In genomic region chr1:87649958-87650474, GRCm38 (mm10) we compare ENCODE assay signal across 14 mouse cellular contexts. TPM values are rescaled to one million over a fixed set of nuclear protein-coding genes. Genes with fewer than 3 reads are reported as not detected.
DNase-seq lines count a peak whose midpoint lies in the region; ATAC-seq and TF ChIP-seq lines count a peak whose summit lies in the region.
"Had no signal": no experiment of that assay in that cellular context is flagged by ENCODE, and none has a peak within 500 bp of the region (broad histone marks: within the 10 kb centered on the region; RNA-seq: fewer than 3 reads in every experiment).

No protein-coding gene starts in this region.

- TF ChIP-seq POLR2A in small intestine, adult 2 months (IDR thresholded peaks at IDR 0.05; ENCODE audit: low read depth, low read length): no peak

- peaks cover 95% of the 10 kb centered on the region for H3K4me1 ChIP-seq in megakaryocyte, embryonic 14.5 days
- H3K4me1 ChIP-seq in liver, embryonic 13.5 days (replicated peaks): peaks cover 74% of the 10 kb centered on the region
- H3K4me1 ChIP-seq in small intestine, adult 2 months (ENCODE audit: control insufficient read depth, insufficient read depth, insufficient read length, low read length): peaks cover 9% of the 10 kb centered on the region
- H3K4me1 ChIP-seq in midbrain, embryonic 15.5 days: no peaks in the 10 kb centered on the region
- H3K4me1 ChIP-seq in hindbrain, embryonic 12.5 days: no peaks in the 10 kb centered on the region
- H3K4me1 ChIP-seq: hindbrain, embryonic 10.5 days had no signal

- intact Hi-C loops in gastrocnemius, adult 2 months (cut with DNase I): no loop called here
- intact Hi-C loops in gastrocnemius, postnatal 36 days (cut with DNase I): no loop called here

- peaks cover 81% of the 10 kb centered on the region for H3K36me3 ChIP-seq in megakaryocyte, embryonic 14.5 days (replicated peaks; ENCODE audit: low read length)
- H3K36me3 ChIP-seq in liver, embryonic 13.5 days: no peaks in the 10 kb centered on the region
- H3K36me3 ChIP-seq in small intestine, adult 2 months (ENCODE audit: control insufficient read depth, insufficient read depth, low read length): no peaks in the 10 kb centered on the region
- no peaks in the 10 kb centered on the region for H3K36me3 ChIP-seq in midbrain, embryonic 15.5 days (replicated peaks)
- no peaks in the 10 kb centered on the region for H3K36me3 ChIP-seq in hindbrain, embryonic 12.5 days
- H3K36me3 ChIP-seq: heart, embryonic 12.5 days; hindbrain, embryonic 10.5 days had no signal

- H3K27ac ChIP-seq in gastrocnemius, adult 2 months: 0 out of 2 replicates have a peak overlapping the region, but pooled peaks have one; percentile 24
- peak overlapping the region; percentile 87 for H3K27ac ChIP-seq in liver, embryonic 13.5 days
- peak overlapping the region; percentile 23 for H3K27ac ChIP-seq in small intestine, adult 2 months (ENCODE audit: insufficient read depth, low read depth, low read length)
- no peak overlapping the region for H3K27ac ChIP-seq in midbrain, embryonic 15.5 days
- no peak overlapping the region for H3K27ac ChIP-seq in hindbrain, embryonic 12.5 days
- H3K27ac ChIP-seq: hindbrain, embryonic 10.5 days had no signal

- peak overlapping the region; percentile 67; the same call in 1 of the 2 replicates for H3K9ac ChIP-seq in liver, embryonic 13.5 days
- H3K9ac ChIP-seq in midbrain, embryonic 15.5 days: no peak overlapping the region
- H3K9ac ChIP-seq in hindbrain, embryonic 12.5 days: no peak overlapping the region
- H3K9ac ChIP-seq: heart, embryonic 12.5 days had no signal

- ATAC-seq in megakaryocyte, adult 5-6 weeks (ENCODE audit: poor library complexity, severe bottlenecking): no peak
- ATAC-seq in liver, embryonic 13.5 days (ENCODE audit: low read depth): no peak
- no peak for ATAC-seq in midbrain, embryonic 15.5 days (replicated peaks)
- no peak for ATAC-seq in hindbrain, embryonic 12.5 days (ENCODE audit: low FRiP score)
- ATAC-seq: forebrain, embryonic 14.5 days had no signal

- H3K27me3 ChIP-seq in megakaryocyte, embryonic 14.5 days (replicated peaks): no peaks in the 10 kb centered on the region
- H3K27me3 ChIP-seq in liver, embryonic 13.5 days: no peaks in the 10 kb centered on the region
- H3K27me3 ChIP-seq in small intestine, adult 2 months (ENCODE audit: control insufficient read depth, insufficient read depth, low read length): no peaks in the 10 kb centered on the region
- H3K27me3 ChIP-seq in midbrain, embryonic 15.5 days (replicated peaks): no peaks in the 10 kb centered on the region
- H3K27me3 ChIP-seq in hindbrain, embryonic 12.5 days: no peaks in the 10 kb centered on the region
- H3K27me3 ChIP-seq: heart, embryonic 12.5 days had no signal

- H3K4me2 ChIP-seq in liver, embryonic 13.5 days: peak overlapping the region; percentile 62
- no peak overlapping the region for H3K4me2 ChIP-seq in midbrain, embryonic 15.5 days
- H3K4me2 ChIP-seq in hindbrain, embryonic 12.5 days (replicated peaks): no peak overlapping the region
- H3K4me2 ChIP-seq: heart, embryonic 12.5 days had no signal

- no peak for TF ChIP-seq CTCF in gastrocnemius, adult 2 months (IDR thresholded peaks at IDR 0.05)
- TF ChIP-seq CTCF in small intestine, adult 2 months (IDR thresholded peaks at IDR 0.05; ENCODE audit: extremely low read depth, insufficient read length, insufficient replicate concordance, low read depth, low read length): no peak

- H3K9me3 ChIP-seq in megakaryocyte, embryonic 14.5 days: no peaks in the 10 kb centered on the region
- no peaks in the 10 kb centered on the region for H3K9me3 ChIP-seq in liver, embryonic 13.5 days (replicated peaks)
- no peaks in the 10 kb centered on the region for H3K9me3 ChIP-seq in midbrain, embryonic 15.5 days
- no peaks in the 10 kb centered on the region for H3K9me3 ChIP-seq in hindbrain, embryonic 12.5 days (replicated peaks)
- H3K9me3 ChIP-seq: heart, embryonic 12.5 days; hindbrain, embryonic 10.5 days had no signal

- 72% methylated on average over 8 of the region's 8 CpGs for WGBS in liver, embryonic 13.5 days (ENCODE audit: insufficient replicate concordance)
- WGBS in small intestine, adult 2 months: 88% methylated on average over 8 of the region's 8 CpGs
- WGBS in midbrain, embryonic 15.5 days: 85% methylated on average over 8 of the region's 8 CpGs
- WGBS in hindbrain, embryonic 12.5 days: 91% methylated on average over 8 of the region's 8 CpGs

- H3K4me3 ChIP-seq in gastrocnemius, adult 2 months: no peak overlapping the region
- peak overlapping the region; percentile 30 for H3K4me3 ChIP-seq in megakaryocyte, embryonic 14.5 days (replicated peaks)
- no peak overlapping the region for H3K4me3 ChIP-seq in liver, embryonic 13.5 days (replicated peaks)
- no peak overlapping the region for H3K4me3 ChIP-seq in small intestine, adult 2 months (ENCODE audit: low read depth, low read length)
- no peak overlapping the region for H3K4me3 ChIP-seq in midbrain, embryonic 15.5 days
- no peak overlapping the region for H3K4me3 ChIP-seq in hindbrain, embryonic 12.5 days
- H3K4me3 ChIP-seq: heart, embryonic 12.5 days; hindbrain, embryonic 10.5 days had no signal

- no peak for DNase-seq in gastrocnemius, adult 2 months
- no peak for DNase-seq in gastrocnemius, postnatal 36 days
- DNase-seq in liver, embryonic 13.5 days: no peak
- DNase-seq: cerebellum, adult 8-10 months; cerebellum, postnatal 36 days; midbrain, embryonic 14.5 days had no signal

RNA-seq across cellular contexts. Expression of gene Inpp5d, which starts 29.9 kb away (rescaled TPM):
- 1 to 10 TPM; 3.8 to 4.2 TPM for total RNA-seq in gastrocnemius, adult 2 months (2021)
- total RNA-seq in gastrocnemius, postnatal 36 days (2021): 1 to 10 TPM; 3.8 to 5.3 TPM
- 107 and 189 TPM in 2 replicates for polyA plus RNA-seq in megakaryocyte, embryonic 14.5 days (2012; ENCODE audit: insufficient read depth, low replicate concordance)
- total RNA-seq in megakaryocyte, adult 5-6 weeks (2015): 99.6 and 105 TPM in 2 replicates
- 88.0 and 148 TPM in 2 replicates for total RNA-seq in megakaryocyte, adult 5-6 weeks (2017)
- 11.0 and 13.9 TPM in 2 replicates for polyA plus RNA-seq in liver, embryonic 13.5 days (2015; fragmentation: Nextera tagmentation; extraction: Ambion mirVana)
- 24.6 and 36.0 TPM in 2 replicates for polyA plus RNA-seq in small intestine, adult 2 months (2012; rRNA removed)
- 4.8 and 5.4 TPM in 2 replicates for polyA plus RNA-seq in midbrain, embryonic 15.5 days (2015; fragmentation: Nextera tagmentation; extraction: Ambion mirVana)
- 4.9 and 5.5 TPM in 2 replicates for polyA plus RNA-seq in hindbrain, embryonic 12.5 days (2016; fragmentation: Nextera tagmentation; extraction: Ambion mirVana)

Comparison
In these comparisons a context has a peak if more than half of its experiments do, and no peak if none do; other contexts are left out.
1. H3K27ac ChIP-seq: peak in gastrocnemius, adult 2 months (single experiment), liver, embryonic 13.5 days (single experiment) and small intestine, adult 2 months (single experiment); none in midbrain, embryonic 15.5 days (single experiment) and hindbrain, embryonic 12.5 days (single experiment).